Mouse (Mus musculus) heart, embryonic 11.5 days (tissue): Measurements from ENCODE around the gene Slc4a8. TPM values are rescaled to one million over a fixed set of nuclear protein-coding genes. Genes with fewer than 3 reads are reported as not detected.

Experiments used
- ATAC-seq: fragments of 200-750 bp; cut with Nextera tagmentation; replicated peaks from 2 replicates; pipeline ENCODE4 v1.8.0; 2017; ENCODE audit warnings: moderate library complexity; ENCODE audit not compliant: insufficient number of reproducible peaks, low FRiP score, low TSS enrichment
- H3K27ac ChIP-seq: fragments of 300-500 bp; sonication (generic); 2 replicates; pipeline ENCODE4 v1.5.1; 2014; ENCODE audit warnings: mild to moderate bottlenecking, low read depth, low read length
- H3K27me3 ChIP-seq: fragments of 300-500 bp; sonication (generic); 2 replicates; pipeline ENCODE4 v1.6.1; 2014; ENCODE audit warnings: mild to moderate bottlenecking, low read length, mixed read lengths; ENCODE audit not compliant: control insufficient read depth, insufficient read depth
- H3K36me3 ChIP-seq: fragments of 300-500 bp; sonication (generic); 2 replicates; pipeline ENCODE4 v1.6.1; 2014; ENCODE audit warnings: mild to moderate bottlenecking, low read length, moderate library complexity, mixed read lengths; ENCODE audit not compliant: control insufficient read depth, insufficient read depth
- H3K4me1 ChIP-seq: fragments of 300-500 bp; sonication (generic); 2 replicates; pipeline ENCODE4 v1.6.1; 2014; ENCODE audit warnings: low read length; ENCODE audit not compliant: control insufficient read depth, insufficient read depth
- H3K4me2 ChIP-seq: fragments of 300-500 bp; sonication (generic); 2 replicates; pipeline ENCODE4 v1.6.1; 2014; ENCODE audit warnings: mild to moderate bottlenecking, moderate library complexity
- H3K4me3 ChIP-seq: fragments of 300-500 bp; sonication (generic); 2 replicates; pipeline ENCODE4 v1.5.1; 2014; ENCODE audit warnings: low read depth, low read length
- H3K9ac ChIP-seq: fragments of 300-500 bp; sonication (generic); 2 replicates; pipeline ENCODE4 v1.6.1; 2014; ENCODE audit warnings: mild to moderate bottlenecking, low read depth, low read length, moderate library complexity
- H3K9me3 ChIP-seq: fragments of 300-500 bp; sonication (generic); replicated peaks from 2 replicates; pipeline ENCODE4 v1.6.1; 2016; ENCODE audit warnings: low read length; ENCODE audit not compliant: control insufficient read depth
- WGBS: fragments of 180-500 bp; shearing (Covaris S2); extraction: QIAGEN DNeasy Blood & Tissue Kit; methylation state at CpG from one replicate; pipeline ENCODE4 v1.1.7; 2014; ENCODE audit not compliant: insufficient replicate concordance; 5-methylcytosine and 5-hydroxymethylcytosine counted together
- polyA plus RNA-seq: library from polyadenylated mRNA; unstranded; fragments of >200 nt; fragmentation: Nextera tagmentation; extraction: Ambion mirVana; gene quantifications from 2 replicates; pipeline ENCODE4 v1.2.1, GENCODE M21; 2014

Slc4a8 gene
- polyA plus RNA-seq, 1 experiment from 2014 or later: 2.0 TPM

DNA sequence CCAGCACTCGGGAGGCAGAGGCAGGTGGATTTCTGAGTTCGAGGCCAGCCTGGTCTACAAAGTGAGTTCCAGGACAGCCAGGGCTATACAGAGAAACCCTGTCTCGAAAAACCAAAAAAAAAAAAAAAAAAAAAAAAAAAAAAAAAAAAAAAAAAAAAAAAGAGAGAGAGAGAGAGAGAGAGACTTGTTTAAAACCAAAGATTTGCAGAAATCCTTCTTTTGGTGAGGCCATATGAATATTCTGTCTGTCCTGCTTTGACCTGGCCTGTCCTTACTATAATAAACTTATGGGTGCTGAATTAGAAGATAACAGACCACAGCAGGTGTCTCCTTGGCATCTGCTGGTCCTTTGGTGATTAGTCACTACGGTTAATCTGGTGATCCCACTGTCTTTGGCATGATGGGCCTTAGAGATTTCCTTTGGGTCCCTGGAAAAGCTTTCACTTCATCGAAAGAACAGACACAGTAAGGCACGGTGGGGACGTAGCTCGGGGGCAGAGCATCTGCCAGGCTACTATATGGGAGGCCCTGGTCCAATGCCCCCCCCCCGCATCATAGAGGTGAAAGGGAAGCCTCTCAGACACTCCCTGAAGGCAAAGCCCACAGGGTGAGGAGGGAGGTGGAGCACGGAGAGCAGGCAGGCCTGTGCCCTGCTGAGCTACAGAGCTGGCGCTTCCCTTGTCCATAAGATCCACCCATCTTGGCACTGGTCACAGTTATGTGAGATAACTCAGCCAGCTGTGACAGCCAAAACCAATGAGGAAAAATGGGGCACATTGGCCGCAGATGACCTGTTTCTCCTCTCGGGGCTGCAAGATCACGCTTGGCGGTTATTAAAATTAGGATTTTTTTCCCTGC lies 26.2 kb upstream of the Slc4a8 start:
- 80% methylated on average over 14 of the region's 15 CpGs for WGBS
- Histone ChIP-seq H3K4me2 (no peak overlapping the region), H3K9ac (no peak overlapping the region), H3K27me3 (peaks cover 9% of the 10 kb centered on the region), H3K4me1 (0 out of 2 replicates have a peak, but pooled peaks cover 3% of the 10 kb centered on the region), H3K36me3 (no peaks in the 10 kb centered on the region), H3K4me3 (no peak overlapping the region), H3K27ac (no peak overlapping the region), H3K9me3 (no peaks in the 10 kb centered on the region)
- no peak for ATAC-seq

- no peak overlapping the region for H3K27ac ChIP-seq
- peaks cover 3% of the 10 kb centered on the region for H3K27me3 ChIP-seq
- WGBS: 64% methylated on average over 9 of the region's 9 CpGs
- H3K36me3 ChIP-seq: no peaks in the 10 kb centered on the region
- ATAC-seq: no peak
- no peak overlapping the region for H3K4me2 ChIP-seq
- no peaks in the 10 kb centered on the region for H3K9me3 ChIP-seq
- H3K9ac ChIP-seq: no peak overlapping the region
- 0 out of 2 replicates have a peak, but pooled peaks cover 3% of the 10 kb centered on the region for H3K4me1 ChIP-seq
- H3K4me3 ChIP-seq: no peak overlapping the region
Measured at GRCm38 (mm10) chr15:100735953-100736300, 25.6 kb upstream of the Slc4a8 start.

DNA sequence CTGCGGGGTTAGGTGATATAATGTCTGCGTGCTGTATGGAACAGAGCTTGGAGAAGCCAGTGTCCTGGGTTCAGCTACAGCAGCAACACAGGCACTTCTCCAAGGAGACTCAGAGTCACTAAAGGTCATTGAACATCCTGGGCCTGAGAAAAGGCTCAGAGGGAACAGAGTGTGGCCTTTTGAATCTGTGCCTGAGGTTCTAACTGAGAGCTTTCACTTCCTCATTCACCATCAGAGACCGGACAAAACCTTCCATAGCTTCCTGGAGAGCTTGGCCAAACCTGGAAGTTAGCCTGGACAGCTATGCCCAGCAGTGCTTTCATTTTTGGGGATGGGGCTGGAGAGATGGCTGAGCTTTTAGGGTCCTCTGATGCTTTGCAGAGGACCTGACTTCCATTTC lies 23.9 kb upstream of the Slc4a8 start:
- ATAC-seq: no peak
- no peak overlapping the region for H3K27ac ChIP-seq
- no peak overlapping the region for H3K9ac ChIP-seq
- H3K4me1 ChIP-seq: 0 out of 2 replicates have a peak, but pooled peaks cover 2% of the 10 kb centered on the region
- H3K4me3 ChIP-seq: no peak overlapping the region
- H3K4me2 ChIP-seq: no peak overlapping the region
- H3K9me3 ChIP-seq: no peaks in the 10 kb centered on the region
- WGBS: 81% methylated on average over 3 of the region's 3 CpGs
- no peaks in the 10 kb centered on the region for H3K36me3 ChIP-seq
- H3K27me3 ChIP-seq: no peaks in the 10 kb centered on the region

DNA sequence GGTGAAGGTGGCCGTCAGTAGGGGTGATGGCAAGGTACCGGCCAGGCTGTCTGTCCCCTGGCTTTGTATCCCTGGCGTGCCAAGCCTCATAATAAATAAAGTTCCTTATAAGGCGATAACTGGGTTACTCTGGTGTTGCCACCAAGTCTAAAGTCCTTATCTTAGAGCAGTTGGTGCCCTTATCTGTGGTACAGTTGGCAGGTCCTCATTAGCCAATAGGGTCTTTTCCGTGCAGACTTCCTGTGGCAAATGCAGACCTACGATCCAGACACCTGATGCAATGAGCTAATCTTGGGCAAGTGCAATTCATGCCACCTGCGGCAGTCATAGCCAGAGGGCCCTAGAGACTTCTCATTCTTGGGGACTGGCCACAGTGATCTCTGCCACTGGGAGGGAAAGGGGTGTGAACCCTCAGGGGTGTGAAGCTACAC lies 23.2 kb upstream of the Slc4a8 start:
- H3K9me3 ChIP-seq: no peaks in the 10 kb centered on the region
- 63% methylated on average over 7 of the region's 7 CpGs for WGBS
- no peak for ATAC-seq
- H3K36me3 ChIP-seq: no peaks in the 10 kb centered on the region
- H3K4me2 ChIP-seq: no peak overlapping the region
- no peaks in the 10 kb centered on the region for H3K4me1 ChIP-seq
- H3K27me3 ChIP-seq: no peaks in the 10 kb centered on the region
- H3K9ac ChIP-seq: no peak overlapping the region
- no peak overlapping the region for H3K27ac ChIP-seq
- no peak overlapping the region for H3K4me3 ChIP-seq

- H3K27ac ChIP-seq: no peak overlapping the region
- 80% methylated on average over 6 of the region's 6 CpGs for WGBS
- ATAC-seq: no peak
- no peaks in the 10 kb centered on the region for H3K27me3 ChIP-seq
- no peak overlapping the region for H3K4me3 ChIP-seq
- H3K9ac ChIP-seq: no peak overlapping the region
- H3K4me2 ChIP-seq: no peak overlapping the region
- H3K4me1 ChIP-seq: no peaks in the 10 kb centered on the region
- no peaks in the 10 kb centered on the region for H3K36me3 ChIP-seq
- H3K9me3 ChIP-seq: no peaks in the 10 kb centered on the region
Measured at GRCm38 (mm10) chr15:100739442-100739841, 22.1 kb upstream of the Slc4a8 start.

DNA sequence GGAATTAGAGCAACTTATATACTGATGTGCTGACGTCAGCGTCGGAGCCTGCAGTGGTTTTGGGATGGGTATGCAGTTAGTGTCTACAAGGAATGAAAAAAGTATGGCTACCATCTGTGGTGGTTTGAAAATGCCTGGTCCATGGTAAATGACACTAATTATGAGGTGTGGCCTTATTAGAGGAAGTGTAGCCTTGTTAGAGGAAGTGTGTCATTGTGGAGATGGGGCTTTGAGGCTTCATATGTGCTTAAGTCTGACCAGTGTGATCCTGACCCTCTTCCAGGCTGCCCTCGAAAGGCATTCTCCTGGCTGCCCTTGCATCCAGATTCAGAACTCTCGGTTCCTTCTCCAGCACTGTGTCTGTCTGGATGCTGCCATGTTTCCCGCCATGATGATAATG lies 18.3 kb upstream of the Slc4a8 start:
- Histone ChIP-seq H3K27me3 (no peaks in the 10 kb centered on the region), H3K4me1 (peaks cover 4% of the 10 kb centered on the region; the same call in 1 of the 2 replicates), H3K27ac (no peak overlapping the region), H3K9me3 (no peaks in the 10 kb centered on the region), H3K4me2 (no peak overlapping the region), H3K36me3 (no peaks in the 10 kb centered on the region), H3K9ac (no peak overlapping the region), H3K4me3 (no peak overlapping the region)
- 86% methylated on average over 6 of the region's 6 CpGs for WGBS
- no peak for ATAC-seq

DNA sequence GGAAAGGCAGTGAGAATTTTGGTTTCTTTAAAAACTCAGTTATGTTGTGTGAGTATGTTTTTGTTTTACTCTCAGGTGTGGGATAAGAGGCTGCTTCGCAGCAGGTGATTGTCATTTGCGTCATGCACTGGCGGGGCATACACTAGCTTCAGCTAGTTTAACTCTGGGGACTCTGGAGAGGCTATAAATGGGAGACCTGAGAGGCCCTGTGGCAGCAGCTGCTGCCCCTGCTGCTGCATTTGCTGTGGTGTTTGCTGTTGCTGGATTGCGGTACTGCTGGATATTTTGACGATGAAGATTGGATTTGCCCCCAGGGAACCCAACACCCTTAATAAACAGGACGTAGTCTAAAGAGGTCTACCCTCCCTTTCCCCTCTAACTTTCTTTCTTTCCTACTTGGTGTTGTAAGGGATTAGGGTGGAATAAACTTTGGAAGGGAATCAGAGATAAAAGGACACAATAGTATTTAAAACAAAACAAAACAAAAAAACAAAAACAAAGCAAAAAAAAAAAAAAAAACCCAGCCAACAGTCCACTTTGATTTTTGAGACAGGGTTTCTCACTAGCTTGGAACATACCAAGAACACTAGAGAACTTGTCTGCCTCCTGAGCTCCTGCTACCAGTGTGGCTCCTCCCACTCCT lies 14.9 kb upstream of the Slc4a8 start:
- Histone ChIP-seq H3K4me3 (peak overlapping the region; percentile 29), H3K9me3 (no peaks in the 10 kb centered on the region), H3K4me2 (peak overlapping the region; percentile 68), H3K36me3 (no peaks in the 10 kb centered on the region), H3K27me3 (no peaks in the 10 kb centered on the region), H3K9ac (no peak overlapping the region), H3K4me1 (peaks cover 4% of the 10 kb centered on the region; the same call in 1 of the 2 replicates), H3K27ac (no peak overlapping the region)
- whole genome bisulfite sequencing: 21% methylated on average over 6 of the region's 6 CpGs
- no peak for ATAC-seq

DNA sequence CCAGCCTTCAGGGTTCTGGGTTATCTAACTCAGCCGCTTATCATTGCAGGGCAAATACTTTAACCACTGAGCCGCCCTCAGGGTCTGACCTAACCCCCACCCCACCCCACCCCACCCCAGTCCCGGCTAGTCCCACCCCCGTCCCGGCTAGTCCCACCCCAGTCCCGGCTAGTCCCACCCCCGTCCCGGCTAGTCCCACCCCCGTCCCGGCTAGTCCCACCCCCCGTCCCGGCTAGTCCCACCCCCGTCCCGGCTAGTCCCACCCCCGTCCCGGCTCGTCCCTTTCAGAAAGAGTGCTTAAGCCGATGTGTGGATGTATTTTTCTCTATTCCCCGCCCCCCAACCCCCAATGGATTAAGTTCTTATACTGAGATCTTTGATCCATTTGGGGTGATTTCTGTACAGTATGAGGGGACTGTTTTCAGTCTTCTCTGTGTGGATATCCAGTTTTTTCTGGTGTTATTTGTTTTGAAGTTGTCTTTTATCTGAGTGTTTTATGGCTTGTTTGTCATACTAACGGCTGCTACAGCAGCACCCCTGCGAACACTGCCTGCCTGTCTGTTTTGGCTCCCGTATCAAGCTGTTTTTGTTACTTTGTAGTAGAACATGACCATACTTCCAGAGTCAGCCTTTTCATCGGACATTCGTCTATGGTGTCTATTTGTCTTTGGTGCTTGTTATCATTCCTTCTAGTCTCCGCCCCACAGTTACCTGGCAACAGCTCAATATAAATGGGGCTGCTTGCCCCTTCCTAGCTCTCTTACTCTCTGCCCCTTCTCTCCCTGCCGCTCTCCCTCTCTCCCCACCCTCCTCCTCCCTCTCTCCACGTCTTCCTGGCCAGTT lies 14.2 kb upstream of the Slc4a8 start:
- Histone ChIP-seq H3K27ac (no peak overlapping the region), H3K36me3 (no peaks in the 10 kb centered on the region)

More for the DNA sequence above, 14.2 kb upstream of the Slc4a8 start:
- 3% methylated on average over 18 of the region's 27 CpGs for WGBS
- peak; percentile 94 for ATAC-seq
- H3K4me2 ChIP-seq: peak overlapping the region; percentile 68
- H3K27me3 ChIP-seq: no peaks in the 10 kb centered on the region
- peaks cover 4% of the 10 kb centered on the region; the same call in 1 of the 2 replicates for H3K4me1 ChIP-seq
- H3K9me3 ChIP-seq: no peaks in the 10 kb centered on the region
- peak overlapping the region; percentile 29 for H3K4me3 ChIP-seq
- no peak overlapping the region for H3K9ac ChIP-seq
